Mouse (Mus musculus): ENCODE measurements around the gene Sgsm1.

The Sgsm1 gene

GRCm38 (mm10) chr5:113286048-113286447, 24.5 kb downstream of the Sgsm1 start:
- in situ Hi-C loops (cut with MboI, MseI): no loop called here

DNA sequence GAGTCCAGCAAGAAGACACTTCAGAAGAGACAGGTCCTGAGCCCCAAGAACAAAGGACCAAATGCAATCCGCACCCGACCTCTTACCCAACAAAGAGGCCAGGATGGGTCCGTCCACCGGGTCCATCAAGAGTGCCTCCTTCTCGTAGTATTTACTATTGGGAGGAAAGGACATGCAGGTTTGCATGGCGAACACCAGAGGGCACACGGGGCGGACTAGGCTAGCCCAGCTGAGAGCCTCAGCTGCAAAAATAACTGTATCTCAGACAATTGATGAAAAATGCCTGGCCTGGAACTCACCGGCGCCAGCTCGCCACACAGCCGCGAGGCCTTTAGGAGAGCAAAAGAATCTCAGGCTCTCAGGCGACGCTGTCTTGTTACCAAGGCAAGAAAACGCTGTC, 25.0 kb downstream of the Sgsm1 start:
- in situ Hi-C loops (cut with MboI, MseI): no loop called here

DNA sequence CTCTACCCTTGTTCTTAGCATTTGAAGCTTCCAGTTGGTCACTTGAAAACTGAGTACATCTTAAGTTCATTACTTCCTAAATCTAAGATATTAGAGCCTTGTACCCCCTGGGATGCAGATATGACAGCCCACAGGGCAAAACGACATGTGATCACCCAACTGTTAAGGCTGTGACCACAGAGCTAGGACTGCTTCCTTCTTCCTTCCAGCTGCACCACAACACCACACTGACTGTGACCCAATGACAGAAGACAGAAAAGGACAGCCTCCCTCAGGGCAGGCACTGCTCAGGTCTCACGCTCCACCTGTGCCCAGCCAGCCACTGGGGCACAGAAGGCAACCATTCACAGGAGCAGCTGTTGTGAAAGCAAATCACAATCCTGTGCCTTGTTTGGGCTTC, 26.9 kb downstream of the Sgsm1 start:
- in situ Hi-C loops (cut with MboI, MseI): no loop called here

DNA sequence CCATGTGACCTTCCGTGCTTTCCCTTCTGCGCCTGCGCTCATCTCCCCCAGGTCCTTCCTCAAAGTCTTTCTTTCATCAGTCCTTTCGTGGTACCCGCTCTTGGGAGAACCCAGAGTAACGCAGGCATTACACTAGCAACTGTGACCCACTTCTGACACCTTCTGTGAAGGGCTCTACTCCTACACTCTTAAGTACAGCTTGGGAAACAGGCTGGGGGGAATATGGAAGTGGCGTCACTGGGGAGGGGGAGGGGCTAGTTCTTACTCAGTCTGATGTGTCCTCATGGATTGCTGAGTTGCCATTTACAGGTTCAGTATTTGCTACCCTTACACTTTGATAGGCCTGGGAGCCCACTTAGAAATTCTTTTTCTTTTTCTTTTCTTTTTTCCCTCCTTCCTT, 29.0 kb downstream of the Sgsm1 start:
- in situ Hi-C loops (cut with MboI, MseI): no loop called here

- in situ Hi-C loops (cut with MboI, MseI): no loop called here
Observed at GRCm38 (mm10) chr5:113280138-113280856, 30.3 kb downstream of the Sgsm1 start.

GRCm38 (mm10) chr5:113275839-113276238, 34.7 kb downstream of the Sgsm1 start:
- in situ Hi-C loops (cut with MboI, MseI): no loop called here

- in situ Hi-C loops (cut with MboI, MseI): no loop called here
Observed at GRCm38 (mm10) chr5:113271207-113271811, 39.3 kb downstream of the Sgsm1 start.

GRCm38 (mm10) chr5:113270043-113270442, 40.5 kb downstream of the Sgsm1 start:
- in situ Hi-C loops (cut with MboI, MseI): no loop called here

DNA sequence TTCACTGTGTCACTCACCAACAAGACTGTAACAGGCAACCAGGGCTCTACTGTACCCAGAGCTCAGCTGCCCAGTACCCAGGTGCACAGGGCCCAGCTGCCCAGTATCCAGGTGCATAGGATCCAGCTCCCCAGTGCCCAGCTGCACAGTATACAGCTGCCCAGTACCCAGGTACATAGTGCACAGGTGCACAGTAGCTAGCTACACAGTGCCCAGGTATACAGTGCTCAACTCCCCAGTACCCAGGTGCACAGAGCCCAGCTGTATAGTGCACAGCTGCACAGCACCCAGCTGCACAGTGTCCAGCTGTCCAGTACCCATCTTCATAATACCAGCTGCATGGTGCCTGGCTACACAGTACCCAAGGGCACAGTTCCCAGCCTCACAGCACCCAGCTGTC, 42.3 kb downstream of the Sgsm1 start:
- in situ Hi-C loops (cut with MboI, MseI): no loop called here

DNA sequence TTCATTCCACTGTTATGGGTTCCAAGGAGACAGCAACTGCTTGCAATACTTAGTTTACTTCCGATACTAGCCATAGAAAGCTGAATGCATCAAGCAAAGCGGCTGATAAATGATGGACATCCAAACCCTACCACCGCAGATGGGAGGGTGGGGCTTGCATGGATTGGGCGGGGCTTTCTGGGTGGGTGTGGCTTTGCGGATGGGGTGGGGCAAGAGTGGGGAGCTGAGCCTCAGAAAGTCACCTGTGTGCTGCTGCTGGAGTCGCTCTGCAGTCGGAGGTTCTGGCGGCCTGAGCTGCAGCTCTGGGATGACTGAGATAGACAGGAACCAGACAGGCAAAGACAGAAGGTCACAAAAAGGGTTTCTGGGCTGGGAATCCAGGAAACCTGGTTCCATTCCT, 44.9 kb downstream of the Sgsm1 start:
- in situ Hi-C loops (cut with MboI, MseI): no loop called here

DNA sequence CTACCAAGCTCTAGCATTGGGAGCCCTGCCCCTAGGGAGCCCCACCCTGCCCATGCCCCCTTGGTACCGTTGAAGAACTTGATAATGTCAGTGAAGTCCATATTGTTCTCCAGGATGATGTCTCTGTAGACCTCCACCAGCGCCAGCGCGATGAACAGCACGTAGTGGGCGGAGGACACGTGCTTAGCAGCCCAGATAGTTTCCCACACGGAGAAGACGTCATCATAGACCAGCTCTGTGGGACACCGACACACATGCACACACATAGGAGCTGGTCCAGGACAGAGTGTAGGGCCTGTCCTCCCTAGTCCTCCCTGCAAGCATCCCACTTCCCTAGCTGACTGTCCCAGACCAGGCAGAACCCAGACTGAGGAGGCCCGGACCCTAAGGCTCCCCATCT, 59.8 kb downstream of the Sgsm1 start:
- in situ Hi-C loops (cut with MboI, MseI): no loop called here

DNA sequence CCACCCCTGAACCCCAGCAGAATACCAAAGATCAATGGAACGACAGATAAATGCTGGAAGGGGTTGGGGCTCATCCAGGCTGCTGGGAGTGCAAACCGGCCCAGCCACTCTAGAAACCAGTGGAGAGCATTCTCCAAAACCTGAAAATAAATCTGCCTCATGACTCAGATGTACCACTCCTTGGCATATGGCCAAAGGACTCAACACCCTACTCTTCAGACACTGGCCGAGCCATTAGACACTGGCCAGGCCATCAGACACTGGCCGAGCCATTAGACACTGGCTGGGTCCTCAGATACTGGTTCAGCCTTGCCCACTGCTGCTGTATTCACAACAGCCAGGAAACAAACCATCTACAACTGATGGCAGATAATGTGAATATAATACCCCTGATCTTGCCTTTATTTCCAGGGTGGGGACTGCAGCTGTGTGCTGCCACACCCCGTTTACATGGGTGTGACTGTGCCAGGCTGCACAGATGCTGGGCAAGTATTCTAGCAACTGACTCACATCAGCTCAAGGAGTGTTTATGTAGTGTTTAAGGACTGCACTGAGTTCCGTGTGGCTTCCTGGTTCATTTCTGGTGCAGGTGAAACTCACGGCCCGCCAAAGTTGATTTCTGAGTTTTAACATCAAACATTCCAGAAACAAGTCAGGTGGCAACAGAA, 61.2 kb downstream of the Sgsm1 start:
- in situ Hi-C loops (cut with MboI, MseI): no loop called here

DNA sequence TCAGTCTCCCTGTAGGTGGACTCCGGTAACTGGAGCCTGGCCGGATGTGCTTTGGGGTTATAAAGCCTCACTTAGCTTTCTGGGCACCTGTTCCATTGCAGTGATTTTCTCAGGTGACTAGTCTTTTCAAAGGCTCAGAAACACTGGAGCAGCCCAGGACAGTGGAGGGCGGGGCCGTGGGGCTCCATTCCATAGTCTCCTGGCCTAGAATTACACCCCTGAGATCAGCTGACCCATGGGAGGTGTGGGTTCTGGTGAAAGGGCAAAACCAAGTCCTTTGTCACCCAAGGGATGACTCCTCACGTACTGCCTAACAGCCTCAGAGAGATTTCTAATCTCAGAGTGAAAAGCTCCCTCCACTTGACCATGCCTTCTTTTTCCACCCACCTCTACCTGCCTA, 80.4 kb downstream of the Sgsm1 start:
- in situ Hi-C loops (cut with MboI, MseI): no loop called here

- in situ Hi-C loops (cut with MboI, MseI): no loop called here
Observed at GRCm38 (mm10) chr5:113226632-113227102, 83.9 kb downstream of the Sgsm1 start, which contains the start of gene Tmem211. Tmem211 (plus strand) TSS chr5:113226909.

DNA sequence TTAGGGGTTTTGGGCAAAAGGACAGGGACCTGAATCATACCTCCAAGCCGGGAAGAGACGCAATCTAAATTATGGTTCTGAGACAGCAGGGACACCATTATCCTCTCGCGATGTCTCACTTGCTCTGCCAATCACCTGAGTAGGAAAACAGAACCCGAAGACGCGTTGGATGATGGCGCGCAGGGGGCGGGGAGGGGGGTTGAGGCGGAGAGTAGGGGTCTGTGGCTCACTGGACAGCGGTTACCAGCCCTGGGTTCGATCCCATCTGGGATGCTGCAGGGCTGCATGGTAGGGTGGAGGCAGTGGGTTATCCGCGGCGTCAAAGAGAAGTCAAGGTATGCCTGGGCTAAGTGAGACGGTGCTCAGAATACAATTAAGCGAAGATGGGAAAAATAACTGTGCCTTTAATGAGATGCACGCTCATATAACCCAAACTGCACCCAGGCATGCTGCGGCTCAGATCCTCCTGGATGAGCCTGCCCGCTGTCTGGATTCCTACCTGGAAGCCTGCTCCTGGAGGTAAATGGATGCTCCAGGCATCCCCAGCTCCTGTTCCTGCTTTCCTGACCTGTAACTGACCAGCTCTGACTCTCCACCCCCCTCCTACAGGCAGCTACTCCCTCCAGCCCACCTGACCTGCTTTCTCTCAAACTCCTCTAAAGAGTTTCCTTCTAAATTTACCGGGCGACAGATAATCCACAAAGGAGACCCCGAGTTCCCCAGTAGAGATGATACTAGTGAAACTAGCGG, 84.7 kb downstream of the Sgsm1 start:
- in situ Hi-C loops (cut with MboI, MseI): no loop called here

DNA sequence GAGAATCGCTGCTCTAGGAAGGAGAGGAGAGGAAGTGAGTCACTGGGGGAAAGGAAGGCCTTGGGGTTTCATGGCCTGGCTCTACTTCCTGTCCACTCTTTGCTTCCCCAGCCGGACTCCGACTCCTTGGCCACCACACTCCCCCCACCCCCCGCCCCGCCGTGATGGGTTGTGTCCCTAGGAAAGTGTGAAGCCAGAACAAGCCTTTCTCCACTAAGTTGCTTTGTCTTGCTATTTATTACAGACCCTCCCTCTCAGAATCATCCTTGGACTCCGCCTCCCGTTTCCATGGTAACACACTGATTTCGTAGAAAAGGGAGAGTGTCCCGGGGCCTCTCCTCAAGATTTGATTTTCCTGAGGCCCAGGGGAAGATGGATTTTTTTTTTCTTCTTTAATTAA, 85.3 kb downstream of the Sgsm1 start:
- in situ Hi-C loops (cut with MboI, MseI): no loop called here

- in situ Hi-C loops (cut with MboI, MseI): loop anchor here in 1 of 2 experiments (5.0 kb wide), 1 partner anchor 57 kb away; no protein-coding TSS in a partner anchor
Observed at GRCm38 (mm10) chr5:113223888-113224287, 86.7 kb downstream of the Sgsm1 start.

GRCm38 (mm10) chr5:113221147-113221865, 89.3 kb downstream of the Sgsm1 start, which contains the start of gene 2900026A02Rik:
2900026A02Rik (minus strand) TSS chr5:113221236.
- in situ Hi-C loops (cut with MboI, MseI): loop anchor here in 1 of 2 experiments (5.0 kb wide), 1 partner anchor 54 kb away; no protein-coding TSS in a partner anchor

DNA sequence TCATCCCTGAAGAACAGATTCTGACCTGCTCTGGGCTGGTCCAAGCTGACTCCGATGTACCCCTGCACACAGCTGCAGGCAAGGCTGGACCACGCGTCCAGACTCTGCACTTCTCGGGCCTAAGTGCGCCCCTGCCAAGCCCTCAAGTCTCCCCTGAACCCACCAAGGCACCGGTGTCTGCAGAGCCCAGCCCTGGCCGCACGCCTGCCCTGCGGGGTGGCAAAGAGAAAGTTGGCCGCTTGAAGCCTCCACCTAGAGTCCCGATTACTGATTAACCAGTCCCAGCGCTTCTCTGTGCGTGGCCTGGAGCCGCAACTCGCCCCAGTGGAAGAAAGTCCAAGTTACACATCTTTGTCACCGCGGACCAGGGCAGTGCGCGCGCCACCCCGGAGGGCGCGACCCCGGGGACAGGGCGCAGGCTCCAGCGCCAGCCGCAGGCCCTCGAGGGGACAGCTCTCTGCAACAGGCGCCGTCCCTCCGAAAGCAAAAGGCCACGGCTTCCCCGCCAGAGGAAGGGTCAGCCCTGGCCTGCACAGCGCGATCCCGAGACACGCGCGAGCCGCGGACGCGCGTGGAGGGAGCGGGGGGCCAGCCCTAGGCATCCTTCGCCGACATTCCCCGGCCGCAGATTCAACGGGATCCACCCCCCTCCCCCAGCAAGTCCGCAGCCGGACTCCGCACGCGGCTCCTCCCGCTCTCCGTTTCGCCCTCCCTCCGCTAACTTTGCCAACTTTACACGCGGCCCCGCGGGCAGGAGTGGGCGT, 90.0 kb downstream of the Sgsm1 start:
- in situ Hi-C loops (cut with MboI, MseI): loop anchor here in 1 of 2 experiments (5.0 kb wide), 1 partner anchor 53 kb away; no protein-coding TSS in a partner anchor

GRCm38 (mm10) chr5:113219876-113220275, 90.7 kb downstream of the Sgsm1 start:
- in situ Hi-C loops (cut with MboI, MseI): loop anchor here in 1 of 2 experiments (5.0 kb wide), 1 partner anchor 53 kb away; no protein-coding TSS in a partner anchor
